Mouse (Mus musculus): ENCODE data around the gene Aff3. TPM values are rescaled to one million over a fixed set of nuclear protein-coding genes. Genes with fewer than 3 reads are reported as not detected.

Aff3 gene
- polyA plus RNA-seq, 1 experiment from 2014 or later, result 9.6 TPM

DNA sequence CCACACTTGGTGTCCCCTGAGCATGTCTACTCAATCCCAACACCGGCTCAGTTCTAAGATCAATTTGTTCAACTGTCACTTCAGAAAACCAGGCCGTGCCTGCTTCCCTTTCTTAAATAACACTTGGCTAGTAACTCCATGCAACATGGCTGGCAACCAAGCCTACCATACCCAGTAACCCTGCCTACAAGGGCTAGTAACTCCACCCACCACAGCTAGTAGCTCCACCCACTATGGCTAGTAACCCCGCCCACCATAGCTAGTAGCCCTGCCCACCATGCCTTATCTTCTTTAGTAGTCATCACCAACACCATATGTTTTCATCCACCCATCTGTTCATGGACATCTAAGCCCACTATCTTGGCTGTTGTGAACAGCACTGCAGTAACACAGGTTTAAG is 302.5 kb downstream of the Aff3 start:
- no peaks in the 10 kb centered on the region for H3K27me3 ChIP-seq (ENCODE audit: control insufficient read depth, insufficient read depth, low read depth, low read length)
- H3K9me3 ChIP-seq (replicated peaks; ENCODE audit: control insufficient read depth, low read length, poor library complexity, severe bottlenecking), result no peaks in the 10 kb centered on the region
- no peaks in the 10 kb centered on the region for H3K36me3 ChIP-seq (ENCODE audit: control insufficient read depth, insufficient read depth, low read length)
- no peaks in the 10 kb centered on the region for H3K4me1 ChIP-seq (ENCODE audit: control insufficient read depth, insufficient read depth, low read length)
- no peak overlapping the region for H3K9ac ChIP-seq (ENCODE audit: low read depth, low read length)
- no peak overlapping the region for H3K4me2 ChIP-seq (ENCODE audit: low read length)
- H3K4me3 ChIP-seq (ENCODE audit: low read depth, low read length), result no peak overlapping the region
- H3K27ac ChIP-seq (ENCODE audit: low read length), result no peak overlapping the region
- no peak for ATAC-seq
- WGBS, result 90% methylated on average over 3 of the region's 3 CpGs

DNA sequence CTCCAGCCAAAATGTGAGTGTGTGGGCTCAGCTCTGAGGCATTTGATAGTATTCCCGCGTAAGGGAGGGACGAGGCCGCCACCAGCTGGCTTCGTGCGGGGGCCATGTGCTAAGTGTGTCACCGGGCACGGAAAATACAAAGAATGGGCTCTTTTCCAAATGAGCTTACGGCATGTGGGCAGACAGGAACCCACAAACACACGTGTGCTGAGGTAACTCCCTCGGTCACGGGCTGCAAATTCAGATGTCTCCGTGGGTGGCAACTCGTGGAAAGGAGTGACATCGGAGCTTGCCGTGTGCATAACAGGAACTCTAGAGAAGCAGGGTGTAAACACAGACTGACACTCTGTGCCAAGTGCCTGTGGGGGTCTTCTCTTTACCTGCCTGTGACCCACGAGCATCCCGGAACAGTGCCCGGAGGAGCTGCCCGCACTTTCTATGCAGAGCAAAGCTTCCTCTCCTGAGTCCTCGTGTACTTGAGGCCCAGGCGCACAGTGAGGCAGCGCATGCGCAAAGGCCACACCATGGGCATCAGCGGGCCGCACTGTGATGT is 305.9 kb downstream of the Aff3 start:
- no peak for ATAC-seq
- Histone ChIP-seq H3K4me3 (ENCODE audit: low read depth, low read length) (no peak overlapping the region), H3K27ac (ENCODE audit: low read length) (no peak overlapping the region), H3K36me3 (ENCODE audit: control insufficient read depth, insufficient read depth, low read length) (no peaks in the 10 kb centered on the region), H3K4me1 (ENCODE audit: control insufficient read depth, insufficient read depth, low read length) (no peaks in the 10 kb centered on the region), H3K9me3 (replicated peaks; ENCODE audit: control insufficient read depth, low read length, poor library complexity, severe bottlenecking) (no peaks in the 10 kb centered on the region), H3K27me3 (ENCODE audit: control insufficient read depth, insufficient read depth, low read depth, low read length) (no peaks in the 10 kb centered on the region), H3K4me2 (ENCODE audit: low read length) (no peak overlapping the region), H3K9ac (ENCODE audit: low read depth, low read length) (no peak overlapping the region)
- 90% methylated on average over 26 of the region's 26 CpGs for WGBS

DNA sequence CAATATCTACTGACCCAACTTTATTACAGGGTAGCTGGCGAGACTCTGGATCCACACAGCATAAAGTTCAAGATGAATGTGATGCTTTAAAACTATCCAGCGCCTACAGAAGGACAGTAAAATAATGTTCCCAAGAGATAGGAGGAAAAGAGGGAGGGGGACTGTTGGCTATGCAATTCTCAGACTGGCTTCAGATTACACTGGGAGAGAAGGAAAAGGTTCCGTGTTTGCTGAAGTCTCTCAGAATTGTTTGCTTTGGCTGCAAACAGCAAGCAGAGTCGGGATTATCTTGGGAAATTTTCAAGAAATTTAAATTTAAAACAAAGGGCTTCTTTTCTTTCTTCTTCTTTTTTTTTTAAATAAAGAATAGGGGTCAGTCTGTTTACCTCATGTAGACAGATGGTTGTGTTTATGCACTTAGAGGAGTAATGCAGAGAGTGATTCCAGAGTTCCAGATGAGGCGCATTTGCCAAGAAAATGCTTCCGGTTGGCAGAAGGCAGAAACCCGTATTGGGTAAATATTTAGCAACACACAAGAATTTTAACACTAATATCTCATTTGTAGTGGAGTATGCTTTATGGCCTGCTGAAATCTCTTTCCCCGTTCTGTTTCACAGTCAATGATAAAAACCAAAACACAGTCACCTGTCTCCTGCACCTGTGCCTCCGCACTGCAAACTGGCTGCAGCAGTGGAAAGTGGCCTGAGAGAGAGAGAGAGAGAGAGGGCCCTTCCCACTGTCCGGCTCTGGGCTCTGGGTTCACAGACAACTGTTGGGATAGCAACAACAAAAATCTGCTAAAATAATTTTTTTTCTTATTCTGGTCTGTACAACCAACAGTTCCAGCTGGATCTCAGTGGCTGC is 306.6 kb downstream of the Aff3 start:
- Histone ChIP-seq H3K4me2 (ENCODE audit: low read length) (no peak overlapping the region), H3K27ac (ENCODE audit: low read length) (no peak overlapping the region), H3K9ac (ENCODE audit: low read depth, low read length) (no peak overlapping the region), H3K27me3 (ENCODE audit: control insufficient read depth, insufficient read depth, low read depth, low read length) (no peaks in the 10 kb centered on the region), H3K4me1 (ENCODE audit: control insufficient read depth, insufficient read depth, low read length) (no peaks in the 10 kb centered on the region), H3K36me3 (ENCODE audit: control insufficient read depth, insufficient read depth, low read length) (no peaks in the 10 kb centered on the region), H3K4me3 (ENCODE audit: low read depth, low read length) (no peak overlapping the region), H3K9me3 (replicated peaks; ENCODE audit: control insufficient read depth, low read length, poor library complexity, severe bottlenecking) (no peaks in the 10 kb centered on the region)
- 87% methylated on average over 10 of the region's 10 CpGs for WGBS
- no peak for ATAC-seq

DNA sequence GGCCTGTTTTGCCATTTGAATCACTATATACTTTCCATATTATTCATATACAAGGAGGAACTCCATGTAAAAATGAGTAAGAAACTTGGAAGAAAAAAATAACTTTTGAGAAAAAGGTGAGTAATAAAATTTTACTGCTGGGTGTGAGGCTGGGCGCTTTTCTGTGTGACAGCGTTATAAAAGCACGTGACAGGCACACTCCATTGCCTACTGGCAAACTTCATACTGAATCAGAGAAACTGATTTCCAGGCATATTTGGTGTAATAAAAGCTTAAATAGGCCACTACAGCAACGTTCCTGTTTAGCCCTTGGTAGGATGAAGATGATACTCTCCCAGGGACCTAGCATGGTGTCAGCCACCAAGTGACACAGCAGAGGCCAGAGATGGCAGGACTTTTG is 310.2 kb downstream of the Aff3 start:
- Histone ChIP-seq H3K27ac (ENCODE audit: low read length) (no peak overlapping the region), H3K27me3 (ENCODE audit: control insufficient read depth, insufficient read depth, low read depth, low read length) (no peaks in the 10 kb centered on the region), H3K36me3 (ENCODE audit: control insufficient read depth, insufficient read depth, low read length) (no peaks in the 10 kb centered on the region), H3K9ac (ENCODE audit: low read depth, low read length) (no peak overlapping the region), H3K4me2 (ENCODE audit: low read length) (no peak overlapping the region), H3K4me3 (ENCODE audit: low read depth, low read length) (no peak overlapping the region), H3K9me3 (replicated peaks; ENCODE audit: control insufficient read depth, low read length, poor library complexity, severe bottlenecking) (no peaks in the 10 kb centered on the region), H3K4me1 (ENCODE audit: control insufficient read depth, insufficient read depth, low read length) (no peaks in the 10 kb centered on the region)
- 90% methylated on average over 4 of the region's 4 CpGs for WGBS
- no peak for ATAC-seq

DNA sequence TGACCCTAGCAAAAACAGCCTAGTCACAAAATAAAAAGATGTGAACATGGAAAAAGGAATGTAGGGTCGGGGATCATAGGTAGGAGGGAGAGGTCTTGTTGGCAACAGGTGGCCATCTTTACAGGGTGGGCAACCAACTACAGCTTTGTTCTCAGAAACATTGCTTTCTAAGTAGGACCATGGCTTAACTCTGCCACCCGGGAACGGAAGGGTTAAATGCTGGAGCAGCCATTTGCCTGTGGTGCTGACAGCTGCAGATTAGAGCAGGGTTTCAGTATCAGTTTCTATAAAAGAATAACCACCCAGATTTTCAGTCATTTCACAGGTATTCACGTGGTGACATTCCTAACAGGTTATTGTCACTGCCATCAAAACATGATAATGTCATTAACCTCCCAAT is 317.4 kb downstream of the Aff3 start:
- no peak overlapping the region for H3K27ac ChIP-seq (ENCODE audit: low read length)
- no peak for ATAC-seq
- no peak overlapping the region for H3K4me2 ChIP-seq (ENCODE audit: low read length)
- H3K9ac ChIP-seq (ENCODE audit: low read depth, low read length), result no peak overlapping the region
- H3K9me3 ChIP-seq (replicated peaks; ENCODE audit: control insufficient read depth, low read length, poor library complexity, severe bottlenecking), result no peaks in the 10 kb centered on the region
- H3K27me3 ChIP-seq (ENCODE audit: control insufficient read depth, insufficient read depth, low read depth, low read length), result no peaks in the 10 kb centered on the region
- WGBS, result 81% methylated on average over 4 of the region's 4 CpGs
- no peaks in the 10 kb centered on the region for H3K4me1 ChIP-seq (ENCODE audit: control insufficient read depth, insufficient read depth, low read length)
- no peak overlapping the region for H3K4me3 ChIP-seq (ENCODE audit: low read depth, low read length)
- H3K36me3 ChIP-seq (ENCODE audit: control insufficient read depth, insufficient read depth, low read length), result no peaks in the 10 kb centered on the region

DNA sequence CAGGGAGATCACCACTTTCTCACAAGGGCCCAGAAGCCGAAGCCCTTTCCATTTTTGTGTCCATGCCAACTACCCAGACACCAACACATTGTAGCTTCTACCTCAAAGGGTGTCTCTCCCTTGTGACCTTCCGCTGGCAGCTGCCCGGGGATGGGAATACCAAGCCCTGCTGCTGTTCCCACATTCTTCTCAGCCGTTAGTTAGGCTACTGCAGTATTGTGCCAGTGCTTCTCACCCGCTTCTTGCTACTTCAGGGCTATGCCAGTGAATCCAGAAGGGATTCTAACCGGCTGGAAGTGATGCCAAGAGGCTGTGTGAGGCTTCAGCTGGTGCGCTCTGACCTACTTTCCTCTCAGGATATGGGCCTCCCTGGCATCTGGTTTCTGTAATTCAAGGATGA is 330.5 kb downstream of the Aff3 start:
- H3K4me1 ChIP-seq (ENCODE audit: control insufficient read depth, insufficient read depth, low read length), result no peaks in the 10 kb centered on the region
- no peak overlapping the region for H3K9ac ChIP-seq (ENCODE audit: low read depth, low read length)
- no peak overlapping the region for H3K4me3 ChIP-seq (ENCODE audit: low read depth, low read length)
- no peak for ATAC-seq
- WGBS, result 81% methylated on average over 7 of the region's 7 CpGs
- no peak overlapping the region for H3K27ac ChIP-seq (ENCODE audit: low read length)
- no peaks in the 10 kb centered on the region for H3K27me3 ChIP-seq (ENCODE audit: control insufficient read depth, insufficient read depth, low read depth, low read length)
- no peaks in the 10 kb centered on the region for H3K36me3 ChIP-seq (ENCODE audit: control insufficient read depth, insufficient read depth, low read length)
- no peak overlapping the region for H3K4me2 ChIP-seq (ENCODE audit: low read length)
- H3K9me3 ChIP-seq (replicated peaks; ENCODE audit: control insufficient read depth, low read length, poor library complexity, severe bottlenecking), result no peaks in the 10 kb centered on the region

DNA sequence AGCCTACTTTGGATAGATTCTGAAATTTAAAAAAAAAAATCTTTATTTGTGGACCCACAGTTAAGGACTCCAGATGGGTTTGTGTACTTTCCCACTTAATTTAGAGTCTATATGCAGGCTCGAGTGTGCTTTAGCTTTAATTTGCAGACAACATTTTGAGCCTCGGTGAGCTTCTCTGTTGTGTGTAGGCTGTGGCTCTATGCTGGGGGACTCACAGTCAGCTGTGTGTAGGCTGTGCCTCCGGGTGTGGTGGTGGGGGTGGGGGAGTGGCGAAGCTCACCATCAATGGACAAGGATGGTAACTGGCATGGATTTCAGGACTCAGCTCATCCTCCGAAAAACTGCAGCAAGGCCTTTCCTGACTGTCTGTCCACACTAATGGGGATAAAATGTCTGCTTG is 331.8 kb downstream of the Aff3 start:
- Histone ChIP-seq H3K9ac (ENCODE audit: low read depth, low read length) (no peak overlapping the region), H3K4me1 (ENCODE audit: control insufficient read depth, insufficient read depth, low read length) (no peaks in the 10 kb centered on the region), H3K27ac (ENCODE audit: low read length) (no peak overlapping the region), H3K4me2 (ENCODE audit: low read length) (no peak overlapping the region), H3K27me3 (ENCODE audit: control insufficient read depth, insufficient read depth, low read depth, low read length) (no peaks in the 10 kb centered on the region), H3K4me3 (ENCODE audit: low read depth, low read length) (no peak overlapping the region), H3K9me3 (replicated peaks; ENCODE audit: control insufficient read depth, low read length, poor library complexity, severe bottlenecking) (no peaks in the 10 kb centered on the region), H3K36me3 (ENCODE audit: control insufficient read depth, insufficient read depth, low read length) (no peaks in the 10 kb centered on the region)
- 88% methylated on average over 5 of the region's 5 CpGs for WGBS
- ATAC-seq, result no peak

DNA sequence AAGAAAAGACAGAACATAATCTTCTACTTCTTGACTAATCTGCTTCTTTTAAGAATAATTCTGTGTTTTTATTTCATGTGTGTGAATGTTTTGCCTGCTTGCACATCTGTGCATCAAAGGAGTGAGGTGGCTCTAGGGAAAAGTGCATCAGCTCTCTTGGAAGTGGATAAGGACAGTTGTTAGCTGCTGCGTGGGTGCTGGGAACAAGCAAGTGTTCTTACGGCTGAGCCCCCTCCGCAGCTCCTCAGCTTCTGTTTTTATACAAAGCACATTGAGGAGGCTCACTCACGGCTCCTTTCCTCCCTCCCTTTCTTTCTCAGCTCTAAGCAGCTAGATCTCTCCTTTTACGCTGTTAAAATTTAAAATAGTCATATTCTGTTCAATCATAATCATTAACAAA is 340.5 kb downstream of the Aff3 start:
- no peak overlapping the region for H3K4me3 ChIP-seq (ENCODE audit: low read depth, low read length)
- H3K36me3 ChIP-seq (ENCODE audit: control insufficient read depth, insufficient read depth, low read length), result no peaks in the 10 kb centered on the region
- no peaks in the 10 kb centered on the region for H3K27me3 ChIP-seq (ENCODE audit: control insufficient read depth, insufficient read depth, low read depth, low read length)
- no peak overlapping the region for H3K4me2 ChIP-seq (ENCODE audit: low read length)
- H3K9ac ChIP-seq (ENCODE audit: low read depth, low read length), result no peak overlapping the region
- no peak overlapping the region for H3K27ac ChIP-seq (ENCODE audit: low read length)
- peaks cover 6% of the 10 kb centered on the region for H3K4me1 ChIP-seq (ENCODE audit: control insufficient read depth, insufficient read depth, low read length)
- 65% methylated on average over 5 of the region's 5 CpGs for WGBS
- no peak for ATAC-seq
- no peaks in the 10 kb centered on the region for H3K9me3 ChIP-seq (replicated peaks; ENCODE audit: control insufficient read depth, low read length, poor library complexity, severe bottlenecking)

DNA sequence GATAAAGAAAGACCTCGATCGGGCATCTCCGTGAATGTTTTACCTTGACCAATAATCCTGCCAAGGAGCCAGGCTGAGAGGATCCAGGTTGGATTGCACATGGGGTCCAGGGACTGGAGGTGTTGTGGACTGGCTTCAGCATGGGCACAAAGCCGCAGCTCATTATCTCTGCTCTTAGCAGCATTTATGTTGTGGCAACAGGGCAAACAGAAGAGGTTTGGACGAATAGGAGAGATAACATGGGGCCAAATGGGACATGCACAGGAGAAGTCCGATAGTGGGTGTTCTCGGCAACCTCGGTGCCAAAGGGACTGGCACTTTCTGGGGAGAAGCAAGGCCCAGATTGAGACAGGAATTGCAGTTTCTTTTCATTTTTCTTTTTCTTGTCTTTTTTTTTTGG is 342.9 kb downstream of the Aff3 start:
- 97% methylated on average over 8 of the region's 8 CpGs for WGBS
- no peak for ATAC-seq
- peaks cover 6% of the 10 kb centered on the region for H3K4me1 ChIP-seq (ENCODE audit: control insufficient read depth, insufficient read depth, low read length)

More for the DNA sequence above, 342.9 kb downstream of the Aff3 start:
- Histone ChIP-seq H3K27ac (ENCODE audit: low read length) (no peak overlapping the region), H3K4me2 (ENCODE audit: low read length) (no peak overlapping the region), H3K9ac (ENCODE audit: low read depth, low read length) (no peak overlapping the region), H3K9me3 (replicated peaks; ENCODE audit: control insufficient read depth, low read length, poor library complexity, severe bottlenecking) (no peaks in the 10 kb centered on the region), H3K36me3 (ENCODE audit: control insufficient read depth, insufficient read depth, low read length) (no peaks in the 10 kb centered on the region), H3K27me3 (ENCODE audit: control insufficient read depth, insufficient read depth, low read depth, low read length) (no peaks in the 10 kb centered on the region), H3K4me3 (ENCODE audit: low read depth, low read length) (no peak overlapping the region)

All from midbrain, embryonic 16.5 days (tissue).